Mouse (Mus musculus) hindbrain, embryonic 15.5 days (tissue): ENCODE data around the gene Pde4a. TPM values are rescaled to one million over a fixed set of nuclear protein-coding genes. Genes with fewer than 3 reads are reported as not detected.

ENCODE experiments used
- ATAC-seq: fragments of 200-750 bp; cut with Nextera tagmentation; 2 replicates; pipeline ENCODE4 v1.8.0; 2017; ENCODE audit warnings: low read depth, moderate number of reproducible peaks, moderate TSS enrichment; ENCODE audit not compliant: low FRiP score
- H3K27ac ChIP-seq: fragments of 300-500 bp; sonication (generic); replicated peaks from 2 replicates; pipeline ENCODE4 v1.5.1; 2015; ENCODE audit warnings: mild to moderate bottlenecking, inconsistent platforms
- H3K27me3 ChIP-seq: fragments of 300-500 bp; sonication (generic); 2 replicates; pipeline ENCODE4 v1.6.1; 2015; ENCODE audit warnings: control low read depth, inconsistent platforms
- H3K36me3 ChIP-seq: fragments of 300-500 bp; sonication (generic); 2 replicates; pipeline ENCODE4 v1.6.1; 2015; ENCODE audit warnings: control low read depth, inconsistent platforms
- H3K4me1 ChIP-seq: fragments of 300-500 bp; sonication (generic); replicated peaks from 2 replicates; pipeline ENCODE4 v1.6.1; 2015; ENCODE audit warnings: control low read depth, inconsistent platforms
- H3K4me2 ChIP-seq: fragments of 300-500 bp; sonication (generic); 2 replicates; pipeline ENCODE4 v1.6.1; 2015; ENCODE audit warnings: moderate library complexity, mild to moderate bottlenecking, inconsistent platforms
- H3K4me3 ChIP-seq: fragments of 300-500 bp; sonication (generic); 2 replicates; pipeline ENCODE4 v1.5.1; 2015; ENCODE audit warnings: mild to moderate bottlenecking, inconsistent platforms
- H3K9ac ChIP-seq: fragments of 300-500 bp; sonication (generic); 2 replicates; pipeline ENCODE4 v1.6.1; 2015; ENCODE audit warnings: inconsistent platforms
- H3K9me3 ChIP-seq: fragments of 300-500 bp; sonication (generic); 2 replicates; pipeline ENCODE4 v1.6.1; 2016; ENCODE audit warnings: control low read depth, inconsistent platforms
- WGBS: fragments of 180-500 bp; shearing (Covaris S2); methylation state at CpG from one replicate; pipeline ENCODE4 v1.1.7; 2015; 5-methylcytosine and 5-hydroxymethylcytosine counted together
- polyA plus RNA-seq: library from polyadenylated mRNA; unstranded; fragments of >200 nt; fragmentation: Nextera tagmentation; extraction: Ambion mirVana; gene quantifications from 2 replicates; pipeline ENCODE4 v1.2.1, GENCODE M21; 2015

The Pde4a gene
- polyA plus RNA-seq, 1 experiment from 2014 or later: 41.0 TPM

DNA sequence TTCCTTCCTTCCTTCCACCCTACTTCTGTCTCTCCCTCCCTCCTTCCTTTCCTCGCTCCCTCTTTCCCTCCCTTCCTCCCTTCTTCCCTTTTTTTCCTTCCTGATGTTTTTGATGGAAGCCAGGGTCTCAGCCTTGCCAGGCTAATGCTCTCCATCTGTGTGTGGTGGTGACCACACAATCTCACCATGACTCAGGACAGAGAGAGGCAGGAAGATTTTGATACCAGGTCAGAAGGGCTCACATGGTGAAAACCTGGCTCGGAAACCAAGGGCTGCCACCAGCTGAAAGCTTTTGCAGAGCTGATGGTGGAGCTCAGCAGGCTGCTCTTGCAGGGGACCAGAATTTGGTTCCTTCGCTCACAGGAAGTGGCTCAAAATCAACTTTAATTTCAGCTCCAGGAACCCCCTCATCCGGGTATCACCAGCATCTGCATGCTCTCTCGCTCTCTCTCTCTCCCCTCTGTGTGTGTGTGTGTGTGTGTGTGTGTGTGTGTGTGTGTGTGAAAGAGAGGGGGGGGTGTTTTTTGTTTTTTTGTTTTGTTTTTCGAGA, 95.1 kb downstream of the Pde4a start:
- ATAC-seq: no peak
- Histone ChIP-seq H3K27ac (no peak overlapping the region), H3K36me3 (no peaks in the 10 kb centered on the region), H3K9me3 (no peaks in the 10 kb centered on the region), H3K27me3 (0 out of 2 replicates have a peak, but pooled peaks cover 3% of the 10 kb centered on the region), H3K4me2 (no peak overlapping the region), H3K4me1 (peaks cover 6% of the 10 kb centered on the region), H3K4me3 (no peak overlapping the region), H3K9ac (no peak overlapping the region)
- WGBS: 80% methylated on average over 6 of the region's 6 CpGs

DNA sequence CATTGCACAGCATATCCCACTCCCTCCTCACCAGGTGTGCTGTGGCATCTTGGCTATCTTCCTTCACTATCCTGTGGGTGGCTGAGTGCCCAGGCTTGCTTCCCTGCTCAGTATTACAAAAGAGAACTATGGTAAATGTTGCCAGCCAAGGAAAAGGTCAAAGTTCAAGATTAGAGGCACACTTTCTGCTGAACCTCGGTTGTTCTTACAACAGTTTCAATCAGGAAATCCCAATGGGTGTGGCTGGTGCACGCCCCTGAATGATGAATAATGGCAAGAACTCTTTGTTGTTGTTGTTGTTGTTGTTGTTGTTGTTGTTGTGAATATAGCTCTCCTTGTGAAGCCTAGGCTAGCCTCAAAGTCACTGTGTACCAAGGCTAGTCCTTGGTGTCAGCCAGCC, 96.3 kb downstream of the Pde4a start:
- Histone ChIP-seq H3K4me3 (no peak overlapping the region), H3K36me3 (no peaks in the 10 kb centered on the region), H3K27me3 (0 out of 2 replicates have a peak, but pooled peaks cover 3% of the 10 kb centered on the region), H3K9ac (no peak overlapping the region), H3K27ac (no peak overlapping the region), H3K4me2 (no peak overlapping the region), H3K9me3 (no peaks in the 10 kb centered on the region), H3K4me1 (peaks cover 18% of the 10 kb centered on the region)
- 69% methylated on average over 2 of the region's 2 CpGs for WGBS
- no peak for ATAC-seq

Other genes starting within 250 kb of the Pde4a start
- 60.5 and 63.9 TPM in 2 replicates for gene Dnmt1, start 205.8 kb upstream of the Pde4a start, polyA plus RNA-seq
- 8.5 and 10.8 TPM in 2 replicates for gene S1pr2, start 188.9 kb upstream of the Pde4a start, polyA plus RNA-seq
- gene Mrpl4, start 163.0 kb upstream of the Pde4a start, polyA plus RNA-seq: 109 and 114 TPM in 2 replicates
- gene Icam1, start 149.7 kb upstream of the Pde4a start, polyA plus RNA-seq: 3.4 and 3.9 TPM in 2 replicates
- gene Icam4, start 136.3 kb upstream of the Pde4a start, polyA plus RNA-seq: not detected in 2 replicates
- gene Icam5, start 133.6 kb upstream of the Pde4a start, polyA plus RNA-seq: 1.7 and 2.6 TPM in 2 replicates
- gene Zglp1, start 98.6 kb upstream of the Pde4a start, polyA plus RNA-seq: 0.58 and 3.0 TPM in 2 replicates
- gene Gm49373, start 92.6 kb upstream of the Pde4a start, polyA plus RNA-seq: 1.7 and 2.8 TPM in 2 replicates
- 71.0 and 74.1 TPM in 2 replicates for gene Fdx1l, start 92.1 kb upstream of the Pde4a start, polyA plus RNA-seq
- 1.3 and 3.1 TPM in 2 replicates for gene Gm38431, start 73.7 kb upstream of the Pde4a start, polyA plus RNA-seq
- 31.7 and 37.8 TPM in 2 replicates for gene Raver1, start 73.7 kb upstream of the Pde4a start, polyA plus RNA-seq
- gene Tyk2, start 34.5 kb upstream of the Pde4a start, polyA plus RNA-seq: 11.3 and 11.7 TPM in 2 replicates
- 211 TPM in 2 replicates for gene Cdc37, start 15.7 kb upstream of the Pde4a start, polyA plus RNA-seq
- gene Keap1, start 73.6 kb downstream of the Pde4a start, polyA plus RNA-seq: 66.7 and 68.2 TPM in 2 replicates
- 4.1 and 4.6 TPM in 2 replicates for gene S1pr5, start 82.7 kb downstream of the Pde4a start, polyA plus RNA-seq
- gene Atg4d, start 99.6 kb downstream of the Pde4a start, polyA plus RNA-seq: 47.6 and 53.7 TPM in 2 replicates
- gene Kri1, start 122.3 kb downstream of the Pde4a start, polyA plus RNA-seq: 14.9 and 15.7 TPM in 2 replicates
- gene Cdkn2d, start 125.7 kb downstream of the Pde4a start, polyA plus RNA-seq: 108 and 111 TPM in 2 replicates
- 2.7 and 3.1 TPM in 2 replicates for gene Ap1m2, start 146.6 kb downstream of the Pde4a start, polyA plus RNA-seq
- gene Slc44a2, start 155.0 kb downstream of the Pde4a start, polyA plus RNA-seq: 64.5 and 73.4 TPM in 2 replicates
- 209 and 215 TPM in 2 replicates for gene Ilf3, start 202.2 kb downstream of the Pde4a start, polyA plus RNA-seq
- gene Qtrt1, start 246.1 kb downstream of the Pde4a start, polyA plus RNA-seq: 53.2 and 55.8 TPM in 2 replicates